Mouse (Mus musculus) left cerebral cortex, adult 2 months (tissue): ENCODE data around the gene Pink1. TPM values are rescaled to one million over a fixed set of nuclear protein-coding genes. Genes with fewer than 3 reads are reported as not detected.
A peak's percentile ranks its signal among the peaks of the same experiment; 100 is the strongest.

Experiments
- DNase-seq, 2 experiments: peaks; one replicate each; pipeline ENCODE4 v3.0.0; 2021 to 2022; ENCODE audit warnings: low spot score in 2 of 2, mixed read lengths in 1 of 2; ENCODE audit errors: extremely low spot score in 1 of 2
- H3K27ac ChIP-seq: fragments of 200-600 bp; 2 replicates; pipeline ENCODE4 v1.8.1; 2022
- H3K4me3 ChIP-seq: fragments of 200-600 bp; 2 replicates; pipeline ENCODE4 v1.8.1; 2022
- CTCF ChIP-seq: fragments of 200-600 bp; IDR thresholded peaks from 2 replicates; pipeline ENCODE4 v1.8.1; 2022; ENCODE audit warnings: antibody characterized with exemption, mild to moderate bottlenecking, moderate library complexity
- intact Hi-C: fragments of 180-260 bp; cut with DNase I; formaldehyde crosslinking; loops from one replicate; pipeline ENCODE4 v1.15.1; 2025
- total RNA-seq, 2 experiments: library from RNA; stranded (reverse); gene quantifications; 2 replicates each; pipeline ENCODE4 v1.2.3; 2021

The Pink1 gene
- total RNA-seq, 2 experiments from 2014 or later, result 302 to 313 TPM

DNA sequence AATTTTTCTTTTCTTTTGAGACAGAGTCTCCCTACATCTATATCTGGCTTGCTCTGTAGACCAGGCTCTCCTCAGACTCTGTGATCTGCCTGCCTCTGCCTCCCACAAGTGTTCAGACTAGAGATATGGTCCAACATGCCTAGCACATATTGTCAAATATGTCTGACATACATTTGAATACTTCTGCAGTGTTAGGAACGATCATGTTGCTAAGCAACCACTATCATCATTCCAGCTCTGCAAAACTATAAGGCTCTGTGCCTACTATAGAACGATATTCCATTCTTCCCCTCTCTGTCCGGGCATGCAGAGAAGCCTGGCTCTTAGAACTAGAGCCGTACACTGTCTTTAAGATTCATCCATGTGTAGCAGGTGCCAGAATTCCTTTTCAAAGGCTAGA lies 3.4 kb downstream of the Pink1 start:
- no peak for TF ChIP-seq CTCF
- Histone ChIP-seq H3K4me3 (no peak overlapping the region), H3K27ac (peak overlapping the region; percentile 62)
- intact Hi-C loops, result loop anchor here (5.0 kb wide), 1 partner anchor 530 kb away; no protein-coding TSS in a partner anchor
- no peak for DNase-seq

DNA sequence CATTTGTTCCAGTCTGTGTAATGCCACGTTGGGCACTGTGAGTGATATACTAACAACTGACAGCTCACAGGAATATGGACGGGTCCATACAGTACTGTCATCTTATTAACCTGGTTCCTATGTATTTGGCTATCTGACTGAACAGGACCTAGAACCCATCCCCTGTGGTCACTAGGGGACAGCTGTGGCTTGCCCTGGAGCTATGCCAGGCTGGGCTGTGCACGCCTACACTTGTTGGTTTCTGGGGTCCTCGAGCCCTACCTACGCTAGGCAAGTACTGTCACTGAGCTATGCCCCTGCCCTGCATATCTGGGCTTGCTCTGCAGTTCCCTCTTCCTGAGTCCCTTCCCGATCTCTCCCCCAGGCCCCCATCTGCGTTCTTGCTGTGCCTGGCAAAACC lies 4.6 kb downstream of the Pink1 start:
- TF ChIP-seq CTCF, result no peak
- no peak overlapping the region for H3K27ac ChIP-seq
- intact Hi-C loops, result loop anchor here (5.0 kb wide), 1 partner anchor 531 kb away; no protein-coding TSS in a partner anchor
- DNase-seq, result no peak
- no peak overlapping the region for H3K4me3 ChIP-seq

DNA sequence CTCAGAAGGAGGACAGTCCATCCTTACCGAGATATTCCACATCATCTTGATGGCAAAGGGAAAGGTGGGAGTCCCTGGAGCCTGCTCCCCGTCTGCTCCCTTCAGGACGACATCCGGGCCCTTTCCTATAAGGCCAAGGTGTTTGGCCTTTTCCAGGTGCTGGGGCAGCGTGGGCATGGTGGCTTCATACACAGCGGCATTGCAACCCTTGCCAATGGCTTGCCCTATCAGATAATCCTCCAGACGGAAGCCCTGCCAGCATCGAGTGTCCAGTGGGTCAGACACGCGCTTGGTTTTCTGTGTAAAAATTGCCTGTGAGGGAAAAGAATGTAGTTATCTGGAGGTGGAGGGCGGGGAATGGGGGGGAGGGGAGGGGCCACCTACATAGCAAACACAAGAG lies 5.4 kb downstream of the Pink1 start:
- Histone ChIP-seq H3K4me3 (no peak overlapping the region), H3K27ac (no peak overlapping the region)
- intact Hi-C loops, result loop anchor here (5.0 kb wide), 1 partner anchor 532 kb away; no protein-coding TSS in a partner anchor
- no peak for DNase-seq
- no peak for TF ChIP-seq CTCF

DNA sequence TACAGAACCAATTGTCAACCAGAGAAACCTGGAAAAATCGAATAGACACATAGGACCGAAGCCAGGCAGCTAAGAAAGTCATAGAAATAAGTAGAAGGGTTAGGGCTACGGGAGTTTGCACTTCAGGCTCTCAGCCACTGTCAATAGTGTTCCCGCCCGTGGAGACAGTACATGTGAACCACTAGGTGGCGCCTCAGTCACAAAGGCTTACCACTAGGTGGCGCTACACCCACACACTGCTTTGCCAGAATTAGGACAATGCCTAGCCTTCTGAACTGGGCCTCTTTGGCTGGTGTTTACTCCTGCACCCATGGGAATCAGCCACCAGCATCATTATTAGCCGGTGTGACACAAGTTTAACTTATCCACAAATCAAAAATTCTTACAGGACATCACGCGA lies 6.6 kb downstream of the Pink1 start:
- no peak overlapping the region for H3K4me3 ChIP-seq
- peak; percentile 82 to 89 for DNase-seq
- intact Hi-C loops, result loop anchor here (1.0 kb wide), 2 partner anchors 60 to 107 kb away; no protein-coding TSS in a partner anchor
- no peak; the same call in none of the 2 replicates for TF ChIP-seq CTCF
- H3K27ac ChIP-seq, result no peak overlapping the region; the same call in 1 of the 2 replicates

DNA sequence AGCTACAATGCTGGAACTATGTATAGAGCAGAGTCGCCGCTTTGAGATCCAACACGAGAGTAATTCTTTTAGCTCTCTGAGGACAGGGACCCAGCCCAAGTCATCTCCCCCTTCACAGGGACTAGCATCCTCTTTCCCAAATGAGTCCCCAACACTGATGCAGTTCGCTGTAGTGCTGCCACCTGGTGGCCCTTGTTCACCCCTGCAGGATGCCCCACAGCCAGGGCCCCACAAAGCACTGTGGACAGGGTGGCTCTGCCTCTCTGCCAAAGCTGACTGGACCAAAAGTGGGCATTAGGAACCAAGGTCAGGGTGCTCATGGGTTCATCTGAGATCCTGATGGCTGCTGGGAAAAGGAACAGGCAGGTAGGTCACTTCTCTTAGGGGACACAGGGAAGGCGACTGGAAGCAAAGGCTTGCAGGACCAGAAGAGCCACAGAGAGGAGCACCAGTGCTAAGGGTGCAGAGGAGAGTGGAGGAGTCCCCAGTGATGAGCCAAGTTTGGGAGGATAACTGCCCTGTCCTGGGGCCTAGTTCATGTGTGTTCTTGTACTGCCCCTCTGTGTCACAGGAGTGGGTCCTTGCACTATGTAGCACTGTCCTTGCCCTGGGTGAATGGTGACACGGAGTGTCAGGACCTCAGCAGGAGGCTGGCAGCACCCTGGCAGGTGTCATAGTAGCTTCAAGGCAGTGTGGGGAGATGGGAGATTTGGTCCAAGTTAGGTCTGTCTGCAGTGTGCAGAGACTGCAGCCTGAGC lies 7.4 kb downstream of the Pink1 start:
- peak; percentile 91 for TF ChIP-seq CTCF
- intact Hi-C loops, result loop anchor here (1.0 kb wide), 2 partner anchors 61 to 108 kb away; no protein-coding TSS in a partner anchor
- H3K27ac ChIP-seq, result 0 out of 2 replicates have a peak overlapping the region, but pooled peaks have one; percentile 36
- no peak overlapping the region for H3K4me3 ChIP-seq
- DNase-seq, result peak; percentile 62 to 65

DNA sequence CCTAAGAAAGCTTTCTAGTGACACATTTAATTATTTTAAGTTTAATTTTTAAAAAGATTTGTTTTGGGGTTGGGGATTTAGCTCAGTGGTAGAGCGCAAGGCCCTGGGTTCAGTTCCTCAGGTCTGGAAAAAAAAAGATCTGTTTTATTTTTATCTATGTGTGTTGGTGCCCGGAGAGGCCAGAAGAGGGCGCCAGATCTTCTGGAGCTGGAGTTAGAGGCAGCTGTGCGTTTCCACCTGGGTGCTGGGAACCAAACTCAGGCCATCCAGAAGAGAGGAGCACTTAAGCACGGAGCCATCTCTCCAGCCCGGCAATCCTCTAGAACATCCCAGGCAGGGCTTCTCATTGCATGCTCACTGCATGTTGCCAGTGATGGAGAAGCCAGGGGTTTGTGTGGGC lies 9.7 kb downstream of the Pink1 start:
- Histone ChIP-seq H3K27ac (no peak overlapping the region), H3K4me3 (no peak overlapping the region)
- DNase-seq, result no peak
- TF ChIP-seq CTCF, result peak; percentile 34
- intact Hi-C loops, result no loop called here

DNA sequence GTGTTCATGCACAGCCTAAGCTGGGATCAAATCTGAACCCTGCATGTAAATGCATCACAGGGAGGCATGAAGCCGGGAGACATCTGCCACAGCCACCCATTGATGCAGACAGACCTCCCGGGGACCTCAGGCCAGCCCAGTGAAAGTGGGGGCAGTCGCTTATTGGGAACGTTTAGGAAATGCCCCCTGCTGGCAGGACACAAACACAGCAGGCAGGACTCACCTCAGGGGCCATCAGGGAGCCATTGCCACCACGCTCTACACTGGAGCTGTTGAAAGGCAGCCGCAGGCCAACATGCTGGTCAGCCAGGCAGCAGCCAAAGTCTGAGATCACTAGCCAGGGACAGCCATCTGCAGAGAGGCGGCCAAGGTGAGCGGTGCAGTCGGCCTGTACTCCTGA lies 10.3 kb downstream of the Pink1 start:
- DNase-seq, result no peak
- intact Hi-C loops, result no loop called here
- TF ChIP-seq CTCF, result peak; percentile 52
- Histone ChIP-seq H3K4me3 (no peak overlapping the region), H3K27ac (no peak overlapping the region)

DNA sequence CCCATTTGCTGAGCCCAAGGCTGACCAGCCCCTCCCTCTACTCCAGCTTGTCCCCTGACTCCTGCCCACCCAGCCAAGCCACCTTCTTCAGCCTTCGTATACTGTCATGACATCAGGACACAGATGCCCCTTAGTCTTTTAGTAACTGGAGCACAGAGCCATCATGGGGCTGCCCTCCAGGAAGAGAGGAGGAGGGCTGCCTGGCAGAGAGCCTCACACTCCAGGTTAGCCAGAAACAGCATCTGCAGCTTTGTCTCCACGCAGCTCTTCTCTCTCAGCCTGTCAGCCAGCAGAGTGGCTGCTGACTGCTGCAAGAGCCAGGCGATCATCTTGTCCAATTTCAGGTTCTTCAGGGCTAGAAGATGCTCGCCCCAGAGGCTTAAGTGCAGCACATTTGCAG lies 12.3 kb downstream of the Pink1 start:
- no peak for DNase-seq
- TF ChIP-seq CTCF, result no peak
- peak overlapping the region; percentile 40 for H3K27ac ChIP-seq
- H3K4me3 ChIP-seq, result no peak overlapping the region
- intact Hi-C loops, result no loop called here

DNA sequence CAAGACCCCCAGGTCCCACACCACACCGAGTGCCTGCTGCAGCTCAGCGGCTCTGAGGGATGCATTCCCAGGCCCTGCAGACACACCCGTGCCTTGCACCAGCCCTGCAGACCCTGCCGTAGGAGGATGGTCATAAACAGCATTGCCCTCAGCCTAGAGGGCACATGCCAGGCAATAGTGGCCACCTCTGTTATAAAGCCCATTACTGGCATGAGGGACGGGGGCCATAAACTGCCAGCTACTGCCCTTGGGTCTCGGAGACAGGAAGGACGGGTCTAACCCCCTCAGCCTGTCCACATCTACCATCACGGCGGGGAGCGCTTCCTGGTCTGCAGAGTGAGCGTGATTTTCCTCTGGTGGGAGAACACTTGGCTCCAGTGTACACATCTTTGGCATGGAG lies 13.1 kb downstream of the Pink1 start:
- DNase-seq, result no peak
- Histone ChIP-seq H3K27ac (no peak overlapping the region), H3K4me3 (no peak overlapping the region)
- intact Hi-C loops, result no loop called here
- TF ChIP-seq CTCF, result no peak

DNA sequence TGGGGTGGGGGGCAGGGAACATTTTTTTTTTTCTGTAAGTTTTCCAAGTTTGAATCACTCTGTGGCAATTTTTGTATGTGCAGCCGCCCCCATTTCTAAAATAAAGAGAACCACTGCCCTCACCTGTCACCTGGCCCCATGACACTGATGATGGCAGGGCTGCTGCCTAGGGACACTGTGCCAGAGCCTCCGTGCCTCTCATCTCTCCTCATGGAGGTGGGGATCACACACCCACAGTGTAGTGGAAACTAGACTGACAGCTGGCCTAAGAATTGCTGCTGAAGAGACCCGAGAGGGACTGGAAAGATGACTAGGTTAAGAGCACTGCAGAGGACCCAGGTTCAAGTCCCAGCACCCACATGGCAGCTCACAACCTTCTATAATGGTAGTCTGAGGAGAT lies 14.0 kb downstream of the Pink1 start:
- H3K27ac ChIP-seq, result no peak overlapping the region
- TF ChIP-seq CTCF, result no peak
- intact Hi-C loops, result no loop called here
- DNase-seq, result no peak
- no peak overlapping the region for H3K4me3 ChIP-seq

DNA sequence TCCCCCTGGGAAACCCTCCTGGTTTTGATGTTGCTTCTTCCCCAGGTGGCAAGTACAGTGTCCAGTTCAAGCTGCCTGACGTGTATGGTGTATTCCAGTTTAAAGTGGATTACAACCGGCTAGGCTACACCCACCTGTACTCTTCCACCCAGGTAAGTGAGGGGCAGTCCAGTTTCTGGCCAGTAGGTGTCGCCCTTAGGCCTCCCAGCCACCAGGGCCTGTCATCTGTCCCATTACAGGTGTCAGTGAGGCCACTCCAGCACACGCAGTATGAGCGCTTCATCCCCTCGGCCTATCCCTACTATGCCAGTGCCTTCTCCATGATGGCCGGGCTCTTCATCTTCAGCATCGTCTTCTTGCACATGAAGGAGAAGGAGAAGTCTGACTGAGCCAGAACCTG lies 14.5 kb downstream of the Pink1 start:
- no peak overlapping the region for H3K27ac ChIP-seq
- no peak overlapping the region for H3K4me3 ChIP-seq
- intact Hi-C loops, result no loop called here
- peak in 1 of 2 experiments; percentile 61 for DNase-seq
- peak; percentile 80 for TF ChIP-seq CTCF

DNA sequence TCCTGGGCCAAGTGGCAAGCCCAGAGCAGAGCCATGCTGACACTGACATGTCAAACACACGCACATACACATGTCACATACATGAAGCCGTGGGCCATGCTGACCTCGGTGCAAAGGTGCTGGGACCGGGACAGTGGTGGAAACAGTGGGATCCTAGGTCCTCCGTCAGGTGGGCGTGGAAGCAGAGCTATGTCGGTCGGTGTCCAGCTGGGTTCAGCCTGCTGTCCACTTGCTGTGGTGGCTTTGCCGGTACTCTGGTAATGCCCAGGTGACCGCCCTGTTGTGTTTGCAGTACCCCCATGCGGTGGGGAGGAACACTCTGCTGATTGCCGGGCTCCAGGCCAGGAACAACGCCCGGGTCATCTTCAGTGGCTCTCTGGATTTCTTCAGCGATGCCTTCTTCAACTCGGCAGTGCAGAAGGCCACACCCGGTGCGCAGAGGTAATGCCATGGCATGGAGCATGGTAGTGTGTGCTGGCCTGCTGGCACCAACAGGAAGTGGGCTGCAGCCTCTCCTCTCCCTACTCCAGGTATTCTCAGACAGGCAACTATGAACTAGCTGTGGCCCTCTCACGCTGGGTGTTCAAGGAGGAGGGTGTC lies 15.7 kb downstream of the Pink1 start:
- H3K27ac ChIP-seq, result no peak overlapping the region
- DNase-seq, result no peak
- H3K4me3 ChIP-seq, result no peak overlapping the region
- intact Hi-C loops, result no loop called here
- TF ChIP-seq CTCF, result no peak
